Mouse (Mus musculus): ENCODE data around the gene Usp25.

- no peak for TF ChIP-seq CTCF (IDR thresholded peaks at IDR 0.05; ENCODE audit: borderline replicate concordance, insufficient read depth, low read length)
- TF ChIP-seq POLR2A (IDR thresholded peaks at IDR 0.05; ENCODE audit: low read depth, low read length): no peak
Measured at GRCm38 (mm10) chr16:77125908-77126307, 112.4 kb downstream of the Usp25 start.
